Mouse (Mus musculus): Measurements from ENCODE around the gene Rpf2. TPM values are rescaled to one million over a fixed set of nuclear protein-coding genes. Genes with fewer than 3 reads are reported as not detected.
A peak's percentile ranks its signal among the peaks of the same experiment; 100 is the strongest.

The Rpf2 gene
- polyA plus RNA-seq, 1 experiment from 2014 or later = 40.5 TPM

DNA sequence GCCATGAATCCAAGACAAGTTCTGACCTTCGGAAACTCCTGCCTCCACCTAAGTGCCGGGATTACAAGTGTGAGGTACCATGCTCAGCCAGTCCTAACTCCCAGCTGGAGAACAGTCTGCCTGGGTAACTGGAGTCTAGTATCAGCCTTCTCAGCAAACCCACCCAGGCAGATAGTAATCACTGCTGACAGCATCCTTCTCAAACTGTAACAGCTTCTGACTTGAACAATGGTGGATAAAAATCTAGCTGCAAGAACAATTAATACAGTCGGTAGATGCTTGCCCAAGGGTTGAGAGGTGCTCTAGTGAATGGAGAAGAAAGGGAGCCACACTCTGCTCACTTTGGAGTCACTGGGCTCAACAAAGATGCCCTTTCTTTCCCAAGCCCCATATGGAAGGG, 24.4 kb upstream of the Rpf2 start:
- in situ Hi-C loops (cut with MboI; ENCODE audit: low pct_unique_long_range_greater_than_20kb) = loop anchor here (25.0 kb wide), 1 partner anchor 616 kb away; the partner anchor contains the start of genes Cdc40 and Wasf1
- no peaks in the 10 kb centered on the region for H3K27me3 ChIP-seq
- ChIA-PET CTCF (interaction anchor here (1.4 kb wide), 1 partner anchor 253 kb away, joined by 3 read pairs; no protein-coding TSS in a partner anchor), POLR2A (no interaction called here)
- DNase-seq (ENCODE audit: low read depth, low spot score) (no peak), ATAC-seq (no peak)
- TF ChIP-seq CTCF (IDR thresholded peaks at IDR 0.05) = no peak

DNA sequence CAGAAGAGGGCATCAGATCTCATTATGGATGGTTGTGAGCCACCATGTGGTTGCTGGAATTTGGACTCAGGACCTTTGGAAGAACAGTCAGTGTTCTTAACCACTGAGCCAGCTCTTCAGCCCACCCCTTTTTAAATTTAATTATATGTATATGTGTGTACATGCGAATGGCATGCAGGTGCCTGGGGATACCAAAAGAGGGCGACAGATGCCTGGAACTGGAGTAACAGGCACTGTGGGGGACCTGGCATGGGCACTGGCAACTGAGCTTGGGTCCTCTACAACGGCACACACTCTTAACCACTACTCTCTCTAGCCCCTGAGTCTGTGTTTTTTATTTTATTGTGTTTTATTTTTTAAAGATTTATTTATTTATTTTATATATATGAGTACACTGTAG, 18.1 kb upstream of the Rpf2 start:
- H3K27me3 ChIP-seq = no peaks in the 10 kb centered on the region
- ChIA-PET POLR2A (no interaction called here), CTCF (no interaction called here)
- DNase-seq (ENCODE audit: low read depth, low spot score) = no peak
- TF ChIP-seq CTCF (IDR thresholded peaks at IDR 0.05) = peak; percentile 32
- ATAC-seq = no peak
- in situ Hi-C loops (cut with MboI; ENCODE audit: low pct_unique_long_range_greater_than_20kb) = loop anchor here (25.0 kb wide), 1 partner anchor 622 kb away; the partner anchor contains the start of genes Cdc40 and Wasf1

DNA sequence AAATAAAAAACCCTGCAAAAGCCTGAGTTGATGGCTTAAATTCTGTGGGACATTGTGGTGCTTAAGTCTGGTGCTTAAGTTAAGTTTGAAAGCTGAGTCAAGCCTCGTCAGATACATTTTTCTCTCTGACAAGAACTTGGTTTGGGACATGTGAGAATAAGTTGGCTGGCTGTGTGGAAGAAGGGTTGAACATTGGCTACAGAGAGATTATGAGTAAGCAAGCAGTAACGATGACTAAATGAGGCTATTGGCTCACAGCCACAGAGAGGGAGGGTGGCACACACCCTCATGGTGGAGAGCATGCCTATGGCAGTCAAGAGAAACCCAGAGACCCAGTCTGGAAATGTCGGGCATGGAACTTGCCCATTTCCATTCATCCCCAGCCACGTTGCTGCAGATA, 16.9 kb upstream of the Rpf2 start:
- in situ Hi-C loops (cut with MboI; ENCODE audit: low pct_unique_long_range_greater_than_20kb) = loop anchor here (25.0 kb wide), 1 partner anchor 624 kb away; the partner anchor contains the start of genes Cdc40 and Wasf1
- TF ChIP-seq CTCF (IDR thresholded peaks at IDR 0.05) = no peak
- ATAC-seq (peak; percentile 40), DNase-seq (ENCODE audit: low read depth, low spot score) (peak; percentile 92)
- H3K27me3 ChIP-seq = no peaks in the 10 kb centered on the region
- POLR2A ChIA-PET = no interaction called here
- CTCF ChIA-PET = interaction anchor here (1.0 to 2.0 kb wide), 4 partner anchors 17 to 319 kb away, joined by 3 to 9 read pairs (median 4); no protein-coding TSS in a partner anchor

DNA sequence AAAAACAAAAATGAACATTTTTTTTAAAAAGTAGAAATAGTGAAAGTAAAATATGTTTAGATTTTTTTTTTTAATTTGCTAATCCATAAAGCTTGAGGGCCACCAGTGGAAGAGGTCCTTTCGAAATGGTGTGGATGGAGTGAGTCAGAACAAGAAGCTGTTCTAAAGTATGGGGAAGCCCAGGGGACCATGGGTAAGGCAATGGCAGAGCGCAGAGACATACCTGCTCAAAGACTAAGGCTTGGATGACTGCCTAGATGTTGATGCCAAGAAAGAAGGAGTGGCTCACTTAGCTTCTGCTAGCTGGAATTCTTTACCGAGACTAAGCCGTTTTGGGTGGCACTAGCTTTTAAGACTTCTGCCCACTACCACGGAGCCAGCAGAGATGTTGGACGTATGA, 15.4 kb upstream of the Rpf2 start:
- POLR2A ChIA-PET = no interaction called here
- TF ChIP-seq CTCF (IDR thresholded peaks at IDR 0.05) = no peak
- no peaks in the 10 kb centered on the region for H3K27me3 ChIP-seq
- in situ Hi-C loops (cut with MboI; ENCODE audit: low pct_unique_long_range_greater_than_20kb) = loop anchor here (25.0 kb wide), 1 partner anchor 625 kb away; the partner anchor contains the start of genes Cdc40 and Wasf1
- no peak for ATAC-seq
- CTCF ChIA-PET = no interaction called here
- DNase-seq (ENCODE audit: low read depth, low spot score) = no peak

DNA sequence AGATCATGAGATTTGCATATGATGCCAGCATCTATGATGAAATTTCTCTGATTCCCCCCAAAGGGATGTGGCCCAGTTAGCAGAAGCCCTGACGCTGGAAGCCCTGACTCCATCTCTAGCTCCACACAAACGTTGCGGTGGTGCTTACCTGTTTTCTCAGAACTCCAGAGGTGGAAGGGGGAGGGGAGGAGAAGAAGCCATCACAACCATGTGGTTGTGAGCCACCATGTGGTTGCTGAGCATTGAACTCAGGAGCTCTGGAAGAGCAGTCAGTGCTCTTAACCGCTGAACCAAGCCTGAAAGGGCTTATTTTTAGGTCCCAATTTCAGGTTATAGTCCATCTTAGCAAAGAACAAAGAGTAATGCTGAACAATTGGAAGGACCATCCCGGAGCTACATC, 13.5 kb upstream of the Rpf2 start:
- ATAC-seq (no peak), DNase-seq (ENCODE audit: low read depth, low spot score) (no peak)
- ChIA-PET CTCF (interaction anchor here (1.1 to 1.2 kb wide), 2 partner anchors 43 to 264 kb away, joined by 3 read pairs; no protein-coding TSS in a partner anchor), POLR2A (no interaction called here)
- TF ChIP-seq CTCF (IDR thresholded peaks at IDR 0.05) = no peak
- in situ Hi-C loops (cut with MboI; ENCODE audit: low pct_unique_long_range_greater_than_20kb) = loop anchor here (25.0 kb wide), 1 partner anchor 627 kb away; the partner anchor contains the start of genes Cdc40 and Wasf1
- no peaks in the 10 kb centered on the region for H3K27me3 ChIP-seq

DNA sequence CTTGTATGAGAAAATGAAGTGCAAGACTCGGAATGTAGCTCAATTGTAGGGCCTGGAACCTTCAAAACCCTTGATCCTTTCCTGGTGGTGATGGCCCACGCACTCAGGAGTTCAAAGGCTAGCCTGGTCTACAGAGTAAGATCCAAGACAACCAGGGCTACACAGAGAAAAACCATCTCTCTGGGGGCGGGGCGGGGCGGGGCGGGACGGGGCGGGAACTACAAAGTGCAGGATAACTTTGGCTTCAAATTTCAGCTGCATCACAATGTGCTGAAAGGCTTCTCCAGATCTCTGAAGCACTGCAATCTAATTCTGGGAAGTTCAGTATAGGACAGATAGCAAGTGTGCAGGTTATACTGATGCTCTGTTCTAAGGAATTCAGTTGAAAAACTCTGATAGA, 12.7 kb upstream of the Rpf2 start:
- no peak for TF ChIP-seq CTCF (IDR thresholded peaks at IDR 0.05)
- POLR2A ChIA-PET = interaction anchor here (0.6 to 1.8 kb wide), 4 partner anchors 41 to 133 kb away, joined by 3 to 10 read pairs (median 4); no protein-coding TSS in a partner anchor
- in situ Hi-C loops (cut with MboI; ENCODE audit: low pct_unique_long_range_greater_than_20kb) = loop anchor here (5.0 to 25.0 kb wide), 3 partner anchors 88 to 628 kb away; partner anchors contain the start of genes Cdc40 and Wasf1
- ATAC-seq (no peak), DNase-seq (ENCODE audit: low read depth, low spot score) (no peak)
- H3K27me3 ChIP-seq = no peaks in the 10 kb centered on the region
- CTCF ChIA-PET = interaction anchor here (1.1 to 2.5 kb wide), 7 partner anchors 35 to 276 kb away, joined by 3 to 18 read pairs (median 3); no protein-coding TSS in a partner anchor

DNA sequence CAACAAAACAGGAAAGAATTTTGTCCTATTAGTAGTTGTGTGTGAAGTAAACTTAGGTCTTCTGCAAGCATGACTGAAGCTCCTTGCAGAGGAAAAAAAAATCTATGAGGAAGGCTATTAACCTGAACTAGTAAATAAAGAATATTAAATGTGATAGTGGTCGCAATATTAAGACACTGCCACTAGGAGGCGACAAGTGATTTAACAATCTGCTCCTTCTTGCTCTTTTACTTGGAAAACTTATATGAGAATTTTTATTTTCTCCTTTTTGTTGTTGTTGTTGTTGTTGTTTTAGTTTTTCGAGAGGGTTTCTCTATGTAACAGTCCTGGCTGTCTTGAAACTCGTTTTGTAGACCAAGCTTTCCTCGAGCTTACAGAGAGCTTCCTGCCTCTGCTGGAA, 12.1 kb upstream of the Rpf2 start:
- in situ Hi-C loops (cut with MboI; ENCODE audit: low pct_unique_long_range_greater_than_20kb) = loop anchor here (5.0 to 25.0 kb wide), 3 partner anchors 88 to 628 kb away; partner anchors contain the start of genes Cdc40 and Wasf1
- ChIA-PET POLR2A (interaction anchor here (0.6 to 1.8 kb wide), 5 partner anchors 41 to 265 kb away, joined by 3 to 10 read pairs (median 3); no protein-coding TSS in a partner anchor), CTCF (interaction anchor here (0.7 to 2.5 kb wide), 9 partner anchors 36 to 282 kb away, joined by 3 to 18 read pairs (median 3); no protein-coding TSS in a partner anchor)
- no peaks in the 10 kb centered on the region for H3K27me3 ChIP-seq
- TF ChIP-seq CTCF (IDR thresholded peaks at IDR 0.05) = peak; percentile 53
- ATAC-seq (peak; percentile 42), DNase-seq (ENCODE audit: low read depth, low spot score) (peak; percentile 49)

DNA sequence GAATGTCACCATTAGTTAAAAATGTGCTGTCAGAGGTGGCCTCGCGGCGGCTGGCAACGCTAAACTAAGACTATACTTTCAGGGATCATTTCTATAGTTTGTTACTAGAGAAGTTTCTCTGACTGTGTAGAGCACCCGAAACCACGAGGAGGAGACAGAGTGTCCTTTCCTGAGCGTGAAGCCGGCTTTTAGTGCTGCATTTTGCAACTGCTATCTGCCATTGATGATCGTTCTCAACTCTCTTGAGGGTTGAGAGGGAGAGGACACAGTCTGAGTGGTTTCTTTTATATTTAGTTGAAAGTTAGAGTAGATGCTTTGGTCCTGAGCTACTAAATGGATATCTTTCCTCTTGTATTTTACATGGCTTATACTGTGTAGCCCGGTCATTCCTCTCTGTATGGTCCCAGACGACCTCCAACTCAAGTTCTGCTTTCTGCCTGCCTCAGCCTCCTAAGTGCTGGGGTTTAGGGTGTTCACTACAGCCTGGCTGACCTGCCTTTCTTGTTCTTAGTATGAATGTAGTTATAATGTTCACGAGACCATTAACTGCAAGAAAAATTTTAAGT, 11.6 kb upstream of the Rpf2 start:
- in situ Hi-C loops (cut with MboI; ENCODE audit: low pct_unique_long_range_greater_than_20kb) = loop anchor here (5.0 to 25.0 kb wide), 3 partner anchors 89 to 629 kb away; partner anchors contain the start of genes Cdc40 and Wasf1
- POLR2A ChIA-PET = interaction anchor here (0.8 to 1.8 kb wide), 4 partner anchors 11 to 265 kb away, joined by 3 to 10 read pairs (median 4); no protein-coding TSS in a partner anchor
- DNase-seq (ENCODE audit: low read depth, low spot score) (peak; percentile 75), ATAC-seq (peak; percentile 70)
- no peaks in the 10 kb centered on the region for H3K27me3 ChIP-seq
- peak; percentile 48 for TF ChIP-seq CTCF (IDR thresholded peaks at IDR 0.05)
- CTCF ChIA-PET = interaction anchor here (0.7 to 2.5 kb wide), 10 partner anchors 36 to 282 kb away, joined by 3 to 18 read pairs (median 4); no protein-coding TSS in a partner anchor

DNA sequence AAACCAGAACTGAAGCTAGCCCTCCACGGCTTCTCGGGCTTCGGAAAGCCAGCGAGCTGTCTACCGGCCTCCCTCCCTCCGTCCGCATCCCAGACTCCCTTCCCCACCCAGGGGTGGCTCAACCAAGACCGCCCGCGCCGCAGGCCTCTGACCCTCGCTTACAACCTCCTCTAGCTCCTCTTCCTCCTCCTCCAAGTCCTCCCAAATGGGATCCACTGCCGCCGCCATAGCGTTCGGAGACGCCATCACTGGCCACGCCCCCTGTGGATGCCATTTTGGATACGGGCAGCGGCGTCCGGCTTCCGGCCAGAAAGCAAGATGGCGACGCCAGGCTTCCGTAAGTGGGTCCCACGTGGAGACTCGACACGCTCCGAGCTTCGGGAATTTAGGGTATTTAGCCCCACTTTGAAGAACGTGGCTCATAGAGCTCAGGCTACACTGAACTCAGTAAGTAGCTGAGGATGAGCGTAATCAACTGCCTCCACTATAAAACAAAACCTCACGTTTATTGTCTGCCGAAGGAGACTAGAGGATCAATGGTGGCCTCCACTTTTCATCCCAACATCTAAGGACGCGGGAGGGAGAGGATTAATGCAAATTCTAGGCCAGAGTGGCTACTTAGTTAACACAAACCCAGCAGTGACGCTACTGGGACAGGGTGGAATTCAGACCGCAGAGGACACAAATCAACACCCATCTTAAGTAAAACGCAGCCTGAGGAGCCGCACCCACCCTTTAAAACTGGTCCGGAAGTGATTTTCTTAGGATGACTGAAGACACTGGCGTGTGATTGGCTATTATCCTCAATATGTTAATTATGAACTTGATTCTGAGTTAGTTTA, 10.8 kb upstream of the Rpf2 start, which contains the start of gene Gtf3c6:
Gene Gtf3c6 (minus strand): TSS at position 695 of the 842 bp plus-strand sequence.
- ChIA-PET CTCF (interaction anchor here (0.9 to 2.5 kb wide), 5 partner anchors 43 to 267 kb away, joined by 3 to 18 read pairs (median 5); no protein-coding TSS in a partner anchor), POLR2A (interaction anchor here (1.3 to 1.8 kb wide), 4 partner anchors 10 to 267 kb away, joined by 3 to 10 read pairs (median 4); no protein-coding TSS in a partner anchor)
- in situ Hi-C loops (cut with MboI; ENCODE audit: low pct_unique_long_range_greater_than_20kb) = loop anchor here (5.0 to 25.0 kb wide), 3 partner anchors 90 to 630 kb away; partner anchors contain the start of genes Cdc40 and Wasf1
- DNase-seq (ENCODE audit: low read depth, low spot score) = peak; percentile 71
- ATAC-seq = peak; percentile 63
- TF ChIP-seq CTCF (IDR thresholded peaks at IDR 0.05) = no peak
- H3K27me3 ChIP-seq = no peaks in the 10 kb centered on the region
